ENCODE assay signal across 29 mouse cellular contexts in genomic region chr13:53519727-53520126, GRCm38 (mm10). TPM values are rescaled to one million over a fixed set of nuclear protein-coding genes. Genes with fewer than 3 reads are reported as not detected.
DNase-seq lines count a peak whose midpoint lies in the region; ATAC-seq and TF ChIP-seq lines count a peak whose summit lies in the region.
"Had no signal": no experiment of that assay in that cellular context is flagged by ENCODE, and none has a peak within 500 bp of the region (broad histone marks: within the 10 kb centered on the region; RNA-seq: fewer than 3 reads in every experiment).

No protein-coding gene starts in this region.

- no peak overlapping the region for H3K4me2 ChIP-seq in hindbrain, postnatal 0 days (ENCODE audit: low read depth, low read length)
- no peak overlapping the region for H3K4me2 ChIP-seq in hindbrain, embryonic 13.5 days
- H3K4me2 ChIP-seq in midbrain, embryonic 14.5 days (ENCODE audit: low read length), result no peak overlapping the region
- H3K4me2 ChIP-seq in midbrain, embryonic 11.5 days, result no peak overlapping the region
- H3K4me2 ChIP-seq in embryonic facial prominence, embryonic 14.5 days (ENCODE audit: low read depth, low read length), result peak overlapping the region; percentile 5; the same call in 1 of the 2 replicates
- H3K4me2 ChIP-seq in liver, embryonic 11.5 days, result no peak overlapping the region
- H3K4me2 ChIP-seq: embryonic facial prominence, embryonic 12.5 days; heart, embryonic 12.5 days; intestine, embryonic 15.5 days; liver, embryonic 13.5 days; neural tube, embryonic 13.5 days had no signal

- DNase-seq in hindbrain, postnatal 0 days (ENCODE audit: low spot score), result peak; percentile 26
- DNase-seq in midbrain, embryonic 14.5 days, result peak; percentile 37
- DNase-seq in midbrain, embryonic 11.5 days (ENCODE audit: low spot score, missing footprints), result no peak
- peak; percentile 53 for DNase-seq in embryonic facial prominence, embryonic 14.5 days (ENCODE audit: low spot score)
- no peak for DNase-seq in liver, embryonic 11.5 days (ENCODE audit: low spot score)
- DNase-seq: adrenal gland, postnatal 10 days; B cell, adult 2 months; cerebellum, adult 11 months; forebrain, postnatal 0 days; heart, adult 2 months; heart, postnatal 4 days; kidney, adult 8-10 months; kidney, postnatal 4 days; layer of hippocampus, postnatal 36 days; left cerebral cortex, postnatal 4 days; liver, embryonic 13.5 days; lung, adult 18-20 months; lung, postnatal 10 days; right cerebral cortex, postnatal 14 days had no signal

- H3K4me1 ChIP-seq in hindbrain, postnatal 0 days (ENCODE audit: insufficient read depth, low read length), result peaks cover 14% of the 10 kb centered on the region; the same call in 1 of the 2 replicates
- peaks cover 19% of the 10 kb centered on the region for H3K4me1 ChIP-seq in hindbrain, embryonic 13.5 days (replicated peaks)
- peaks cover 14% of the 10 kb centered on the region for H3K4me1 ChIP-seq in midbrain, embryonic 14.5 days (ENCODE audit: control insufficient read depth, insufficient read depth, low read length)
- no peaks in the 10 kb centered on the region for H3K4me1 ChIP-seq in midbrain, embryonic 11.5 days (ENCODE audit: control insufficient read depth, insufficient read depth, low read length)
- H3K4me1 ChIP-seq in embryonic facial prominence, embryonic 14.5 days (ENCODE audit: control insufficient read depth, insufficient read depth, low read length), result peaks cover 20% of the 10 kb centered on the region
- H3K4me1 ChIP-seq in liver, embryonic 11.5 days (replicated peaks; ENCODE audit: control insufficient read depth, insufficient read depth, low read length), result no peaks in the 10 kb centered on the region
- H3K4me1 ChIP-seq: intestine, embryonic 15.5 days; liver, embryonic 13.5 days had no signal

- no peak overlapping the region for H3K9ac ChIP-seq in hindbrain, postnatal 0 days (replicated peaks; ENCODE audit: low read length)
- no peak overlapping the region for H3K9ac ChIP-seq in hindbrain, embryonic 13.5 days
- no peak overlapping the region for H3K9ac ChIP-seq in midbrain, embryonic 14.5 days (replicated peaks; ENCODE audit: low read length)
- H3K9ac ChIP-seq in midbrain, embryonic 11.5 days (ENCODE audit: low read length), result no peak overlapping the region
- H3K9ac ChIP-seq in embryonic facial prominence, embryonic 14.5 days (ENCODE audit: low read depth, low read length), result no peak overlapping the region
- H3K9ac ChIP-seq in liver, embryonic 11.5 days (ENCODE audit: low read depth, low read length), result no peak overlapping the region
- H3K9ac ChIP-seq: embryonic facial prominence, embryonic 12.5 days; forebrain, postnatal 0 days; heart, embryonic 12.5 days; intestine, embryonic 15.5 days; liver, embryonic 13.5 days; neural tube, embryonic 13.5 days had no signal

- WGBS in hindbrain, postnatal 0 days, result 40% methylated on average over 8 of the region's 8 CpGs
- 61% methylated on average over 8 of the region's 8 CpGs for WGBS in hindbrain, embryonic 13.5 days
- WGBS in midbrain, embryonic 14.5 days, result 51% methylated on average over 8 of the region's 8 CpGs
- WGBS in midbrain, embryonic 11.5 days, result 81% methylated on average over 8 of the region's 8 CpGs
- WGBS in embryonic facial prominence, embryonic 14.5 days, result 42% methylated on average over 8 of the region's 8 CpGs
- 75% methylated on average over 8 of the region's 8 CpGs for WGBS in liver, embryonic 11.5 days

- no peaks in the 10 kb centered on the region for H3K27me3 ChIP-seq in hindbrain, postnatal 0 days (ENCODE audit: insufficient read depth, low read length)
- H3K27me3 ChIP-seq in hindbrain, embryonic 13.5 days, result 0 out of 2 replicates have a peak, but pooled peaks cover 4% of the 10 kb centered on the region
- no peaks in the 10 kb centered on the region for H3K27me3 ChIP-seq in midbrain, embryonic 14.5 days (ENCODE audit: control insufficient read depth, insufficient read depth, low read length)
- H3K27me3 ChIP-seq in midbrain, embryonic 11.5 days (ENCODE audit: control insufficient read depth, insufficient read depth, low read length), result no peaks in the 10 kb centered on the region
- no peaks in the 10 kb centered on the region for H3K27me3 ChIP-seq in embryonic facial prominence, embryonic 14.5 days (replicated peaks; ENCODE audit: control insufficient read depth, insufficient read depth, low read length)
- no peaks in the 10 kb centered on the region for H3K27me3 ChIP-seq in liver, embryonic 11.5 days (replicated peaks; ENCODE audit: control insufficient read depth, insufficient read depth, low read length)
- H3K27me3 ChIP-seq: embryonic facial prominence, embryonic 12.5 days; heart, embryonic 12.5 days; intestine, embryonic 15.5 days; liver, embryonic 13.5 days; neural tube, embryonic 13.5 days had no signal

- no peak overlapping the region for H3K27ac ChIP-seq in hindbrain, postnatal 0 days
- no peak overlapping the region for H3K27ac ChIP-seq in hindbrain, embryonic 13.5 days
- no peak overlapping the region for H3K27ac ChIP-seq in midbrain, embryonic 14.5 days (replicated peaks; ENCODE audit: low read depth, low read length)
- H3K27ac ChIP-seq in midbrain, embryonic 11.5 days (ENCODE audit: low read depth, low read length), result no peak overlapping the region
- no peak overlapping the region for H3K27ac ChIP-seq in embryonic facial prominence, embryonic 14.5 days (replicated peaks; ENCODE audit: low read depth, low read length)
- no peak overlapping the region for H3K27ac ChIP-seq in liver, embryonic 11.5 days (ENCODE audit: low read depth, low read length)
- H3K27ac ChIP-seq: embryonic facial prominence, embryonic 12.5 days; forebrain, embryonic 10.5 days; heart, adult 2 months; intestine, embryonic 15.5 days; liver, embryonic 13.5 days; neural tube, embryonic 13.5 days had no signal

- no peak overlapping the region for H3K4me3 ChIP-seq in hindbrain, postnatal 0 days (ENCODE audit: low read length)
- H3K4me3 ChIP-seq in hindbrain, embryonic 13.5 days, result no peak overlapping the region
- H3K4me3 ChIP-seq in midbrain, embryonic 14.5 days (replicated peaks; ENCODE audit: low read depth, low read length), result no peak overlapping the region
- no peak overlapping the region for H3K4me3 ChIP-seq in midbrain, embryonic 11.5 days (ENCODE audit: low read depth, low read length)
- H3K4me3 ChIP-seq in embryonic facial prominence, embryonic 14.5 days (ENCODE audit: low read depth, low read length), result no peak overlapping the region
- H3K4me3 ChIP-seq in liver, embryonic 11.5 days (ENCODE audit: low read depth, low read length), result no peak overlapping the region
- H3K4me3 ChIP-seq: embryonic facial prominence, embryonic 12.5 days; forebrain, embryonic 10.5 days; heart, adult 2 months; heart, embryonic 12.5 days; intestine, embryonic 15.5 days; liver, embryonic 13.5 days; neural tube, embryonic 13.5 days had no signal

- H3K9me3 ChIP-seq in hindbrain, postnatal 0 days (ENCODE audit: low read length), result no peaks in the 10 kb centered on the region; the same call in 1 of the 2 replicates
- no peaks in the 10 kb centered on the region for H3K9me3 ChIP-seq in hindbrain, embryonic 13.5 days
- H3K9me3 ChIP-seq in midbrain, embryonic 14.5 days (ENCODE audit: control insufficient read depth, low read length), result peaks cover 9% of the 10 kb centered on the region
- H3K9me3 ChIP-seq in midbrain, embryonic 11.5 days (ENCODE audit: control insufficient read depth, low read length), result no peaks in the 10 kb centered on the region
- H3K9me3 ChIP-seq in embryonic facial prominence, embryonic 14.5 days (ENCODE audit: control insufficient read depth, low read length), result peaks cover 13% of the 10 kb centered on the region
- H3K9me3 ChIP-seq in liver, embryonic 11.5 days (ENCODE audit: control insufficient read depth, low read length), result no peaks in the 10 kb centered on the region
- H3K9me3 ChIP-seq: embryonic facial prominence, embryonic 12.5 days; intestine, embryonic 15.5 days; liver, embryonic 13.5 days had no signal

- TF ChIP-seq CTCF in hindbrain, postnatal 0 days (IDR thresholded peaks at IDR 0.05; ENCODE audit: low read depth), result no peak

- ATAC-seq in hindbrain, postnatal 0 days, result no peak
- ATAC-seq in hindbrain, embryonic 13.5 days (ENCODE audit: low FRiP score), result no peak
- no peak for ATAC-seq in midbrain, embryonic 14.5 days (ENCODE audit: low FRiP score, low TSS enrichment)
- no peak for ATAC-seq in midbrain, embryonic 11.5 days (ENCODE audit: low FRiP score)
- ATAC-seq in embryonic facial prominence, embryonic 14.5 days (ENCODE audit: low read depth), result no peak
- no peak for ATAC-seq in liver, embryonic 11.5 days (replicated peaks; ENCODE audit: low FRiP score)
- ATAC-seq: activated CD4-positive, CD25-positive, alpha-beta regulatory T cell, adult 4 months; forebrain, postnatal 0 days; intestine, embryonic 15.5 days had no signal

- no peaks in the 10 kb centered on the region for H3K36me3 ChIP-seq in hindbrain, postnatal 0 days (ENCODE audit: insufficient read depth, low read length)
- H3K36me3 ChIP-seq in hindbrain, embryonic 13.5 days, result no peaks in the 10 kb centered on the region
- no peaks in the 10 kb centered on the region for H3K36me3 ChIP-seq in midbrain, embryonic 14.5 days (ENCODE audit: control insufficient read depth, insufficient read depth, low read length)
- H3K36me3 ChIP-seq in midbrain, embryonic 11.5 days (ENCODE audit: control insufficient read depth, insufficient read depth, low read length), result no peaks in the 10 kb centered on the region
- no peaks in the 10 kb centered on the region for H3K36me3 ChIP-seq in embryonic facial prominence, embryonic 14.5 days (ENCODE audit: control insufficient read depth, insufficient read depth, low read length)
- no peaks in the 10 kb centered on the region for H3K36me3 ChIP-seq in liver, embryonic 11.5 days (ENCODE audit: control insufficient read depth, insufficient read depth, low read length)
- H3K36me3 ChIP-seq: embryonic facial prominence, embryonic 12.5 days; forebrain, embryonic 10.5 days; intestine, embryonic 15.5 days; liver, embryonic 13.5 days; neural tube, embryonic 13.5 days had no signal

RNA-seq across cellular contexts. Expression of gene Msx2, which starts 46.9 kb away (rescaled TPM):
- 3.1 and 4.4 TPM in 2 replicates for total RNA-seq in hindbrain, postnatal 0 days (2014; rRNA removed)
- polyA plus RNA-seq in hindbrain, postnatal 0 days (2015; fragmentation: Nextera tagmentation; extraction: Ambion mirVana), result 5.1 and 5.3 TPM in 2 replicates
- 7.5 and 8.3 TPM in 2 replicates for polyA plus RNA-seq in hindbrain, embryonic 13.5 days (2015; fragmentation: Nextera tagmentation; extraction: Ambion mirVana)
- polyA plus RNA-seq in midbrain, embryonic 14.5 days (2014; fragmentation: Nextera tagmentation; extraction: Ambion mirVana), result 0.49 and 1.5 TPM in 2 replicates
- 23.0 and 25.0 TPM in 2 replicates for polyA plus RNA-seq in midbrain, embryonic 11.5 days (2014; fragmentation: Nextera tagmentation; extraction: Ambion mirVana)
- 11.5 and 11.6 TPM in 2 replicates for polyA plus RNA-seq in embryonic facial prominence, embryonic 14.5 days (2014; fragmentation: Nextera tagmentation; extraction: Ambion mirVana)
- polyA plus RNA-seq in liver, embryonic 11.5 days (2014; fragmentation: Nextera tagmentation; extraction: Ambion mirVana), result 2.4 and 3.1 TPM in 2 replicates
- total RNA-seq: common myeloid progenitor, adult 5-6 weeks; gastrocnemius, adult 8-10 months had no signal
- polyA plus RNA-seq: activated CD4-positive, CD25-positive, alpha-beta regulatory T cell, adult 4 months; small intestine, adult 2 months had no signal

Comparison
In these comparisons a context has a peak if more than half of its experiments do, and no peak if none do; other contexts are left out.
1. DNase-seq: peak in hindbrain, postnatal 0 days (single experiment), midbrain, embryonic 14.5 days (single experiment) and embryonic facial prominence, embryonic 14.5 days (single experiment); none in midbrain, embryonic 11.5 days (single experiment) and liver, embryonic 11.5 days (single experiment).